Mouse (Mus musculus) hindbrain, embryonic 12.5 days (tissue): ENCODE measurements around the gene Pmvk. TPM values are rescaled to one million over a fixed set of nuclear protein-coding genes. Genes with fewer than 3 reads are reported as not detected.

Experiments used
- ATAC-seq: fragments of 200-750 bp; cut with Nextera tagmentation; 2 replicates; pipeline ENCODE4 v1.8.0; 2017; ENCODE audit warnings: moderate TSS enrichment; ENCODE audit not compliant: low FRiP score
- H3K27ac ChIP-seq: fragments of 300-500 bp; sonication (generic); 2 replicates; pipeline ENCODE4 v1.5.1; 2016; ENCODE audit warnings: mild to moderate bottlenecking
- H3K27me3 ChIP-seq: fragments of 300-500 bp; sonication (generic); 2 replicates; pipeline ENCODE4 v1.6.1; 2016; ENCODE audit warnings: mild to moderate bottlenecking
- H3K36me3 ChIP-seq: fragments of 300-500 bp; sonication (generic); 2 replicates; pipeline ENCODE4 v1.6.1; 2016; ENCODE audit warnings: mild to moderate bottlenecking
- H3K4me1 ChIP-seq: fragments of 300-500 bp; sonication (generic); 2 replicates; pipeline ENCODE4 v1.6.1; 2016
- H3K4me2 ChIP-seq: fragments of 300-500 bp; sonication (generic); replicated peaks from 2 replicates; pipeline ENCODE4 v1.6.1; 2016; ENCODE audit warnings: mild to moderate bottlenecking
- H3K4me3 ChIP-seq: fragments of 300-500 bp; sonication (generic); 2 replicates; pipeline ENCODE4 v1.5.1; 2016; ENCODE audit warnings: mild to moderate bottlenecking
- H3K9ac ChIP-seq: fragments of 300-500 bp; sonication (generic); 2 replicates; pipeline ENCODE4 v1.6.1; 2016; ENCODE audit warnings: mild to moderate bottlenecking, moderate library complexity
- H3K9me3 ChIP-seq: fragments of 300-500 bp; sonication (generic); replicated peaks from 2 replicates; pipeline ENCODE4 v1.6.1; 2016; ENCODE audit warnings: mild to moderate bottlenecking
- WGBS: fragments of 180-500 bp; shearing (Covaris S2); methylation state at CpG from one replicate; pipeline ENCODE4 v1.1.7; 2016; 5-methylcytosine and 5-hydroxymethylcytosine counted together
- polyA plus RNA-seq: library from polyadenylated mRNA; unstranded; fragments of >200 nt; fragmentation: Nextera tagmentation; extraction: Ambion mirVana; gene quantifications from 2 replicates; pipeline ENCODE4 v1.2.1, GENCODE M21; 2016

Pmvk gene
- 73.5 and 74.5 TPM in 2 replicates for polyA plus RNA-seq

DNA sequence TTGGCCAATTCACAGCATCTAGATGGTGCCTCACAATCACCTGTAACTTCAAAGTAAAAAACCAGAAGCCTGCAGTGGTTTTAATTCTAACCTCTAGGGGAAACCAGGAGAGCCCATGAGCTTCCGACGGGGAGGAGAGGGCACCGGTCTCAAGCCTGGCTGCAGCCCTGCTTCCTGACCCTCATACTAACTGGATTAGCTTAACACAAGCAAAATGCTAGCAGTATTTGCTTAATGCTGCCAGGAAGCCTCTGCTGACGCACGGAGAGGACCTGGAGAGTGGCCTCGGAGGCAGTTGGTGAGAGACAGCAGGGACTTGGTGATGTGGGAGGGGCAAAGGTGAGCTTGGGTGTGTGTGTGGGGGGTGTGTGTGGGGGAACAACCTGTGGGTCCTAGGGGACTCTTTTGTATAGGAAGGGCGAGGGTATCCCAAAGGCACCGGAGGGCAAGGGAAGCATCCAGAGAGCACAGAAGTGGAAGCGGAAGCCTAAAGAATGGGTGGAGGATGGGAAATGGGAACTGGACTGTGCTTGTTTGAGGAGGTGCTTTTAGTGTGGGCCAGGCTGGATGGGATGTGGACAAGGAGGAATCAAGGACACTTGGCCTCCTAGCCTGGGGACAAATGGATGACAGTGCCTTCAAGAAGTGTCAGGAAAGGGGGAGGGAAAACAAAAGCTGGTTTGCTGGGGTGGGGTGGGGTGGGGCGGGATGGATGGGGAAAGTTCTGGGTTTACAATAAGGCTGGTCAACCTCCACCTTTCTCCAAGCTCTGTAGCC lies at the start of gene Pmvk:
TSS of gene Pmvk (plus strand) at position 141 of the 777 bp plus-strand sequence.
- Histone ChIP-seq H3K9ac (no peak within 1 kb of the TSS), H3K27ac (no peak within 1 kb of the TSS), H3K4me1 (peaks cover 11% of the 10 kb centered on the region), H3K27me3 (no peaks in the 10 kb centered on the region), H3K9me3 (no peaks in the 10 kb centered on the region), H3K4me2 (no peak within 1 kb of the TSS), H3K36me3 (no peaks in the 10 kb centered on the region), H3K4me3 (no peak within 1 kb of the TSS)
- 73% methylated on average over 10 of the region's 10 CpGs for WGBS
- ATAC-seq = no peak

DNA sequence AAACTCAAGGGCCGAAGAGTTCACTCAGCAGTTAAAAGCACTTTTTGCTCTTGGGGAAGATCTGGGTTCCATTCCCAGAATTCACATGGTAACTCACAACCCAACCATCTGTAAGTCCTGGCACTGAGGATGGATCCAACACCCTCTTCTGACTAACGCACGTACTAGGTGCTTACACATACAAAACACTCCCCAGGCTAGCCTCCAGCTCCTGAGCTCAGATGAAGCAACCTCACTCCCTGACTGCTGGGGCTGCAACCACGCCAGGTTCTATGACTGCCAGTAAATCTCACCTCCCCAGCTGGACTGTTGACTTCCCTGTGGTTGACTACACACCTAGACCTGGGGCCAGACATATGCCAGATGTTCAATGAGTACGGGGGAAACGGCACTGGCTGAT lies 47.5 kb upstream of the Pmvk start:
- WGBS = 92% methylated on average over 6 of the region's 6 CpGs
- peaks cover 12% of the 10 kb centered on the region for H3K4me1 ChIP-seq
- H3K4me3 ChIP-seq = no peak overlapping the region
- no peaks in the 10 kb centered on the region for H3K27me3 ChIP-seq
- no peak overlapping the region for H3K4me2 ChIP-seq
- no peak overlapping the region for H3K9ac ChIP-seq
- no peak for ATAC-seq
- H3K9me3 ChIP-seq = no peaks in the 10 kb centered on the region
- H3K27ac ChIP-seq = no peak overlapping the region
- peaks cover 32% of the 10 kb centered on the region for H3K36me3 ChIP-seq

DNA sequence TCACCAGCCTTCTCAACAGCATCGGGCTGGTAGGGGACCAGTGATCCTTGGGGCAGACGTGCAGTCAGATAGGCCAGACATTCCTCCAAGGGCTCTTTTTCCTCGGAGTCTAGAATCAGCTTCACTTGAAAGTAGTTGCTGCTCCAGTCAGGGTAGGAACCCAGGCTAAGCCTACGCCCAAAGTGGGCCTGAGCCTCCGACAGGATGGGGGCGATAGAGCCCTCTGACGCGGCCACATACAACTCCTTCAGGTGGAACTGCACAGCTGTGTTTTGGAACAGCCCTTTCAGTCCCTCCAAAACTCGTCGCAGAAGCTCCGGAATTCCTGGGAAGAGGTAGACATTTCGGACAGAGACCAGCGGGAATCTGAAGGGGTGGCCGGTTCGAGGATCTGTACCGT lies 45.9 kb upstream of the Pmvk start:
- Histone ChIP-seq H3K27me3 (no peaks in the 10 kb centered on the region), H3K36me3 (peaks cover 16% of the 10 kb centered on the region), H3K4me3 (no peak overlapping the region), H3K27ac (no peak overlapping the region), H3K4me1 (peaks cover 15% of the 10 kb centered on the region), H3K9ac (no peak overlapping the region), H3K9me3 (no peaks in the 10 kb centered on the region), H3K4me2 (no peak overlapping the region)
- ATAC-seq = no peak
- 62% methylated on average over 16 of the region's 16 CpGs for WGBS

DNA sequence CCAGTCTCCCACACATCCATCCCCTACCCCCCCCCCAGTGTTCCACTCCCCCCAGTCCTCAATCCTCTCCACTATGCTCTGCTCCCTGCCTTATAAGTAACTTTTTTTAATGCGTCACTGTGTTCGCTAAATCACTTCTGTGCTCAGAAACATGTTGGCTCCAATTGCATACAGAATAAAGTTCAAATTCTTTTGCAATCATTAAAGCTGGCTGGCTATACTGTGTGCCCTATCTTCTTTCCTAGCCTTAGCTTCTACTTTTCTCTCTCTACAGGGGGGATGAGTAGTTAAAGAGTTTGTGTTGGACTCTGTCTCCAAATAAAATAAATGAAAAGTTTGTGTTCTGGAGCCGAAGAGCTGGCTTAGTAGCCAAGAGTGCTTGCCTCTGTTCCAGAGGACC lies 44.6 kb upstream of the Pmvk start:
- no peak for ATAC-seq
- Histone ChIP-seq H3K27ac (no peak overlapping the region), H3K27me3 (no peaks in the 10 kb centered on the region), H3K4me1 (peaks cover 15% of the 10 kb centered on the region), H3K4me2 (no peak overlapping the region), H3K9ac (no peak overlapping the region), H3K4me3 (no peak overlapping the region), H3K36me3 (peaks cover 16% of the 10 kb centered on the region), H3K9me3 (no peaks in the 10 kb centered on the region)
- 92% methylated on average over 3 of the region's 3 CpGs for WGBS

DNA sequence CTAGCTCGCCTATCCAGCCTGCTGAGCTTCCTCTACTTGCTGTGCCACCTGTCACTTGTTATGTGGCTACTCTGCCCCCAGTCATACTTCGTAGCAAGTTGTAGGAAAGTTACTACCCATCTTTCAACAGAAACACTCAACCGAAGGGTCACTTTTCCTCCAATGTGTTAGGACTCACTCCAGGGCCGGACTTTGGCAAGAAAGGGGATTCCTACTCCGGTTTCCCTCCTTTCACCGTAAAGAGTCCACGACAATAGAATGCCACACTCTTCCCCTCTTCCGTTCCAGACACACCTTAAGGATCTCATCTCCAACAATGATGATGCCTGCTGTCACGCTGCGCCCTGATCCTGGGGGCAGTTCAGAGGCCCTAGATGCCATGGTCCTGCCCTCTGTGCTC lies 43.5 kb upstream of the Pmvk start:
- ATAC-seq = no peak
- 82% methylated on average over 10 of the region's 10 CpGs for WGBS
- peak overlapping the region; percentile 40; the same call in 1 of the 2 replicates for H3K27ac ChIP-seq
- H3K27me3 ChIP-seq = no peaks in the 10 kb centered on the region
- peaks cover 20% of the 10 kb centered on the region for H3K36me3 ChIP-seq
- peak overlapping the region; percentile 44 for H3K4me3 ChIP-seq
- H3K4me1 ChIP-seq = peaks cover 15% of the 10 kb centered on the region
- H3K4me2 ChIP-seq = peak overlapping the region; percentile 65
- no peaks in the 10 kb centered on the region for H3K9me3 ChIP-seq
- H3K9ac ChIP-seq = peak overlapping the region; percentile 60

DNA sequence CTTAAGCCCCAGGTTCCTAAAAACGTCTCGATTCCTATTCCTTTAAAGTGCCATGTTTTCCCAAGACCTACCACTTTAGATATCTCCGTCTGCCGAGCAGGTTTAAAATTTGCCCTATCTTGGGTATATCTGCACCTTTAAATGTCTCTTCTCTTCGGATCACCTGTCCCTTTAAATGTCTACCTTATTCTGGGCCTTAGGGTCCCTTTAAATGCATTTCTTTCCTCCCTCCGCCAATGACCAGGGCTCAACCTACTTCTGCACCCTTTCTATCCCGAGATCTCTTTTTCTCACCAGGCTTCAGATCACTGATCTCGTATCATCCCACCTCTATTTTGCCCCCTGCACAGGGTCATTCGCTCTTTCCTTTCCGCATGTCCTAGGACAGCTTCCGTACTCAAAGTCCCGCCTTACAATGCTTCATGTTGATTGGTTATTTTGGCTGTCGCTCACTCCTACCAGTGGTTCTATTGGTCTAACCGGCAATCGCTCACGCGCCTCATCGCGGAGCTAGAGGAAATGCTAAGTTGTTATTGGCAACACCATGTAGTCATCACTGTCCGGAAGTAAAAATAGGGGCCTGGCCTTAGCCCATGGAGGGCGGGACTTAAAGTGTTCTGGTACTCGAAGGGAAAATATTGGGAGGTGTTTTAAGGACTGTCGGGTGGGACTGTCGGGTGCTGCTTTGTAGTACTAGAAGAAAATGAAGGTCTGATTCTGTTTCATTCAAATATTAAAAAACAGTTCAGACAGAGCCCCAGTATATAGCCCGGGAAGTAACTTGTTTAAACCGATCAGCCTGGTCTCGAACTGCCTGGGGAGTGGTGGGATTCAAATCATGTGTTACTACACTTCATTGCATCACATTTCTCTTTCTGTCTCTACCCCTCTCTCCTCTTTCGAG lies 42.6 kb upstream of the Pmvk start, which contains the start of gene Flad1:
TSS of gene Flad1 (minus strand) at position 381 of the 904 bp plus-strand sequence.
- ATAC-seq = peak; percentile 100
- WGBS = 6% methylated on average over 28 of the region's 28 CpGs
- Histone ChIP-seq H3K36me3 (peaks cover 25% of the 10 kb centered on the region), H3K27ac (peak within 1 kb of the TSS; percentile 40), H3K9ac (peak within 1 kb of the TSS; percentile 60), H3K9me3 (no peaks in the 10 kb centered on the region), H3K4me1 (peaks cover 20% of the 10 kb centered on the region), H3K4me3 (peak within 1 kb of the TSS; percentile 44), H3K4me2 (peak within 1 kb of the TSS; percentile 65), H3K27me3 (no peaks in the 10 kb centered on the region)

DNA sequence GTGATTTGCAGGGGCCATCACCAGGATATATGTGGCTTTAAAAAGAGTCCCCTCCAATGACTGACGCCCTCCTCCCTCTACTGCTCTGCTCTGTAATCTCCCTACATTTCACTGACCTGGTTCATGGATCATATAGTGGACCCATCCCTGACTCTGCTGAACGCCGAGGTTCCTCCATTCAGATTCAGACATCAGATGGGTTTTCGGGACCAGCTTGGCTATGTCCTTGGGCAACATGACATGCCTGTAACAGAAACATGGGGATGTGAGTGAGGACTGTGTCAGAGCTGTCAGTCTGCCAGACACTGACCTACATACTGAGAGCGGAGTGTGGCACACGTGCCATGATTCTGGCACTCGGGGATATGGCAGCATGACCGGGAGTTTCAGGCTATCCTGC lies 38.2 kb upstream of the Pmvk start:
- 97% methylated on average over 8 of the region's 8 CpGs for WGBS
- H3K9me3 ChIP-seq = no peaks in the 10 kb centered on the region
- no peaks in the 10 kb centered on the region for H3K27me3 ChIP-seq
- peaks cover 32% of the 10 kb centered on the region for H3K4me1 ChIP-seq
- no peak overlapping the region for H3K27ac ChIP-seq
- H3K9ac ChIP-seq = no peak overlapping the region
- peaks cover 25% of the 10 kb centered on the region for H3K36me3 ChIP-seq
- no peak overlapping the region for H3K4me3 ChIP-seq
- no peak overlapping the region for H3K4me2 ChIP-seq
- ATAC-seq = no peak

DNA sequence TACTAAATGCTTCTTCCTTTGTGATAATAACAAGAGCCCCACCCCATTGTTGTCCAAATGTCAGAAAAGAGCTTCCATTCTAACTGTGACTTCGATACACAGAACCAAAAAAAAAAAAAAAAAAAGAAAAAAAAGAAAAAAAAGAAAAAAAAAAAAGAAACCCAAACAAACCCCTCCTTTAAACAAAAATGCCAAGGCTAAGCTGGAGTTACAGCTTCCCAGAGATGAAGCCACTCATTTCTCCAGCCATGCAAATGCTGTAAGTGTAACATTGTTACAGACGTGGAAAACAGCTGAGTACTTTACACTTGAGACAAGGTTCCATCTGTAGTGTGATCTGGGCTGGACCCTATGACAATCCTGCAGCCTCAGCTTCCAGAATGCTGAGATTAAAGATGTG lies 37.2 kb upstream of the Pmvk start:
- Histone ChIP-seq H3K36me3 (peaks cover 25% of the 10 kb centered on the region), H3K27me3 (no peaks in the 10 kb centered on the region), H3K27ac (peak overlapping the region; percentile 78; the same call in 1 of the 2 replicates), H3K4me3 (peak overlapping the region; percentile 59), H3K4me2 (peak overlapping the region; percentile 85), H3K9ac (peak overlapping the region; percentile 60), H3K9me3 (no peaks in the 10 kb centered on the region), H3K4me1 (peaks cover 40% of the 10 kb centered on the region)
- 36% methylated on average over 2 of the region's 2 CpGs for WGBS
- no peak for ATAC-seq

DNA sequence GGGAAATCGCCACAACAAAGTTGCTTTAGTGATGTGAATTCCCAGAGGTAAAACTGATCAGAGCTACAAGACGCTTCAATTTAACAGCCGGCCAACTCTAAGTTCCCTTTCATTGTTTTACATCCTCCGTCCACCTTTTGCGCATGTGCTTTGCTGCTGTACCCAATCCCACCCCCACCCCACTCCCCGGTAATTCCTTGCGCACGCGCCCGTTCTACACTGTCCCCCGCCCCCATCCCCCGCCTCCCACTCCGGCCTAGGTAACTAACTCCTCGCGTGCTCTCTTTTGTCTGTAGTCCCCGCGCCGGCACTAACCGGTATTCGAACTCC lies 36.5 kb upstream of the Pmvk start:
- H3K4me1 ChIP-seq = peaks cover 43% of the 10 kb centered on the region
- H3K4me2 ChIP-seq = peak overlapping the region; percentile 85
- WGBS = under 1% methylated on average over 20 of the region's 20 CpGs
- peak; percentile 47 for ATAC-seq
- H3K27ac ChIP-seq = peak overlapping the region; percentile 78
- H3K4me3 ChIP-seq = peak overlapping the region; percentile 59
- H3K9me3 ChIP-seq = no peaks in the 10 kb centered on the region
- H3K27me3 ChIP-seq = no peaks in the 10 kb centered on the region
- peaks cover 25% of the 10 kb centered on the region for H3K36me3 ChIP-seq
- H3K9ac ChIP-seq = peak overlapping the region; percentile 60

DNA sequence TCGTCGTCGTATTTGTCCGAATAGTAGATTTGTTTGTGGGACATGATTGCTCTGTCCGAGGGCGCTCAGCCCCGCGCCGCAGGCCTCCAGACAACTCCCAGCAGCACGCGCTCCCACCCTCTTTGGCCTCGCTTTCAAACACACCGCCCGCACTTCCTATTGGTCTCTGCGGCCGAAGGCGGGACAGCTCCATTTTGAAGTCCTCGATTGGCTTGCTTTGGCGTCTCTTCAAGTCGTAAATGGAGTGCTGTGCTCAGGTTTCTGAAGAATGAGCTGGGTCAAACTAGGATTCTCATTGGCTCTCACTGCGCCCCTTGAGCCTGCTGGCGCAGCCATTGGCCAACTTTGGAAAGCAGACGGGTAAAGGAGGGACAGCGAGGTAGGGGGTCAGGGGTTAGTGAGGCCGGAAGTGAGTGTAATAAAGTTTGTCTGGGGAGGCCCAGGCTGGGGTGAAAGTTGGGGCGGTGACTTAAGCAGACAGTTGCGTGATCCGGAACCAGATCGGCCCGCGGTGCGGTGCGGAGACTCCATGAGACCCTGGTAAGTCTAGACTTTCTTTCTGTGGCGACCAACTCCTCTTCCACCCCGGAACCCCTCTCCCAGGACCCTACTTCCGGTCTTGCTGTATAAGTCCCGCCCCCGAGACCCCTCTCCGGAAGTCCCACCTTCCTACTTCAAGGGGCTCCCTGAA lies 36.0 kb upstream of the Pmvk start, which contains the start of the genes Cks1b and Shc1:
TSS of gene Cks1b (minus strand) at position 214 of the 691 bp plus-strand sequence.
TSS of gene Shc1 (plus strand) at position 274 of the 691 bp plus-strand sequence.
- Histone ChIP-seq H3K27me3 (no peaks in the 10 kb centered on the region), H3K27ac (peak within 1 kb of the TSS; percentile 91), H3K9ac (peak within 1 kb of the TSS; percentile 72), H3K36me3 (peaks cover 25% of the 10 kb centered on the region), H3K4me3 (peak within 1 kb of the TSS; percentile 59), H3K4me2 (peak within 1 kb of the TSS; percentile 85), H3K9me3 (no peaks in the 10 kb centered on the region), H3K4me1 (peaks cover 45% of the 10 kb centered on the region)
- under 1% methylated on average over 39 of the region's 39 CpGs for WGBS
- ATAC-seq = peak; percentile 97

DNA sequence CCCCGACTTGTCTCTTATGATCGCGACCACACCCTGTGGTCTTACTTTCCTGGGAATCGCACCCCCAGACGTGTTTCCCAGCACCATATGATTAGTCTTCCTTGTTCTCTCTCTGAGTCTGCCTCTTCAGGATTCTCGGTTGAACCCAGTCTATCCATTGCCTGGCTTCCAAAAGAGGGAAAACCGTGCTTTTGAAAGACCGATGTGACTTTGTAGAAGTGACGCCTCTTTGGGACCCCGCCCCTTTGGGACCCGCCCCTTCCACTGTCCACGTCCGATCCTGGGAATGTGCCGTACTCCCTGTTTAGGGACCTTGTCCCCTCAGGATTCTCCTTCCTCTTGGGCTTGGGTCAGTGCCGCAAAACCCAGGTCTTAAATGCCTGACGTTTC lies 35.5 kb upstream of the Pmvk start:
- Histone ChIP-seq H3K4me2 (peak overlapping the region; percentile 85), H3K27me3 (no peaks in the 10 kb centered on the region), H3K4me1 (peaks cover 46% of the 10 kb centered on the region), H3K9ac (peak overlapping the region; percentile 72), H3K4me3 (peak overlapping the region; percentile 59), H3K9me3 (no peaks in the 10 kb centered on the region), H3K27ac (peak overlapping the region; percentile 91), H3K36me3 (peaks cover 23% of the 10 kb centered on the region)
- peak; percentile 20 for ATAC-seq
- under 1% methylated on average over 16 of the region's 16 CpGs for WGBS

DNA sequence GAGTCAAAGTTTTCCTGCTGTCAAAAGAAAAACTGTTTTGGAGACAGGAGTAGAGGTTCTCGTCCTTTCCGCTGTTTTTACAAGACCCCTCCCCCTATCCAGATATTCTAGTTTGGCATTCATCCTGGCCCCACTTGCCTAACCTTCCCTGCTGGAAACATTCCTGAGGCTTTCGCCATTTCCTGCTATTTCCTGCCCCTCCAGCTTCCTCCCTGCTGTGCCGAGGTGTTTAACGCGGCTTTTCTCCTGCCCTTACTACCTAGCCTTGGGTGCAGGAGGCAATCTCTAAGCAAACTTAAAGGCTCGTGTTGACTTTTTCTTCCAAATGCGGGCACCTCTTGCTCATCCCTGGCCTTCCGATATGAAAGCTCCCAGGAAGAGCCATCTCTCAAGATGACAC lies 34.8 kb upstream of the Pmvk start:
- no peak for ATAC-seq
- H3K9me3 ChIP-seq = no peaks in the 10 kb centered on the region
- peaks cover 46% of the 10 kb centered on the region for H3K4me1 ChIP-seq
- peaks cover 19% of the 10 kb centered on the region for H3K36me3 ChIP-seq
- peak overlapping the region; percentile 59 for H3K4me3 ChIP-seq
- WGBS = 3% methylated on average over 9 of the region's 9 CpGs
- H3K27me3 ChIP-seq = no peaks in the 10 kb centered on the region
- H3K27ac ChIP-seq = peak overlapping the region; percentile 91
- peak overlapping the region; percentile 72 for H3K9ac ChIP-seq
- H3K4me2 ChIP-seq = peak overlapping the region; percentile 85
